Mouse (Mus musculus): ENCODE results near the gene Trpc6. TPM values are rescaled to one million over a fixed set of nuclear protein-coding genes. Genes with fewer than 3 reads are reported as not detected.

Gene Trpc6
- polyA plus RNA-seq, 1 experiment = 0.78 TPM

DNA sequence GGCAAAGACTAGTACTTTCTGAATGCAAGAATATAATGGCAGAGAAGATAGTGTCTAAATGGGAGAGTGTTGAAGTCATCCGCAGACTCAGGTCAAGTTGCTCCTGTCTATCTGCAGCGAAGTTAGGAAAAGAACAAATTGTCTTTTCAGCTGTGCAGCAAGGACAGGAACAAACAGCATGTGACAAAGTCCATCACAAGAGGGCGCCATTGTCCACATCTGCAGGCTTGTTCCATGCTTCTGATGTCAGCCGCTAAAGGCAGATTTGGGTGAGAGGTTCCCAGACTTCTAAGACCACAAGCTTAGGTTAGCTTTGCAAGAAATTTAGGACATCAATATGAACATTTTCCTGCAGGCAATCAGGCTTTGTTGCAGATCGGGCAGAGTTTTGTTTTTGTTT is 156.7 kb downstream of the Trpc6 start:
- H3K27me3 ChIP-seq (ENCODE audit: control insufficient read depth, insufficient read depth, low read length) = no peaks in the 10 kb centered on the region
- H3K36me3 ChIP-seq (ENCODE audit: control insufficient read depth, insufficient read depth, low read length) = no peaks in the 10 kb centered on the region
- H3K4me3 ChIP-seq (ENCODE audit: extremely low read depth, insufficient read depth, insufficient read length) = no peak overlapping the region
- DNase-seq (ENCODE audit: low read depth in 1 of 2, low spot score in 2 of 2) = no peak
- WGBS = 30% methylated on average over 5 of the region's 5 CpGs
- no peak overlapping the region for H3K27ac ChIP-seq (ENCODE audit: insufficient read depth, low read length)
- no peaks in the 10 kb centered on the region for H3K4me1 ChIP-seq (ENCODE audit: control insufficient read depth, insufficient read depth, insufficient read length)
- TF ChIP-seq POLR2A (IDR thresholded peaks at IDR 0.05; ENCODE audit: low read depth, low read length) (no peak), CTCF (IDR thresholded peaks at IDR 0.05; ENCODE audit: extremely low read depth, insufficient read depth, insufficient read length, insufficient replicate concordance) (no peak)

DNA sequence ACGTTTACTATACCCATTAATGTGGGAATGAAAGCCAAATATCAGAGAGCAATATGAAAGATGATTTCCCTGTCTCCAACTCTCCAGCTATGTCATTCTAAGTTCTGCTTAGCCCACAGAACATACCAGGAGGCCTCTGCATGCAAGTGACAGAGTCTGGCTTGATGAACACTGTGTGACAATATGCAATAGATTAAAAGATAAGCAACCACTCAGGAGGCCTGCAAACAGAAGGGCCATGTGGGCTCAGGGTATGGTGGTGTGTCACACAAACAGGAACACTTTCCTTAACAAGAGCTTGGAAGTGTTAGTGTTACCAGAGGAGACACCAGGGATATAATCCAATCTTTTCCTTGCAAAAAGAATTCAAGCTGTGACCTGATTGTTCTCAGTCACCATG is 159.6 kb downstream of the Trpc6 start:
- H3K27me3 ChIP-seq (ENCODE audit: control insufficient read depth, insufficient read depth, low read length) = no peaks in the 10 kb centered on the region
- no peaks in the 10 kb centered on the region for H3K36me3 ChIP-seq (ENCODE audit: control insufficient read depth, insufficient read depth, low read length)
- no peaks in the 10 kb centered on the region for H3K4me1 ChIP-seq (ENCODE audit: control insufficient read depth, insufficient read depth, insufficient read length)
- no peak overlapping the region for H3K4me3 ChIP-seq (ENCODE audit: extremely low read depth, insufficient read depth, insufficient read length)
- DNase-seq (ENCODE audit: low read depth in 1 of 2, low spot score in 2 of 2) = no peak
- WGBS = 84% methylated on average over 1 of the region's 1 CpGs
- TF ChIP-seq CTCF (IDR thresholded peaks at IDR 0.05; ENCODE audit: extremely low read depth, insufficient read depth, insufficient read length, insufficient replicate concordance) = no peak
- no peak for TF ChIP-seq POLR2A (IDR thresholded peaks at IDR 0.05; ENCODE audit: low read depth, low read length)
- H3K27ac ChIP-seq (ENCODE audit: insufficient read depth, low read length) = no peak overlapping the region

DNA sequence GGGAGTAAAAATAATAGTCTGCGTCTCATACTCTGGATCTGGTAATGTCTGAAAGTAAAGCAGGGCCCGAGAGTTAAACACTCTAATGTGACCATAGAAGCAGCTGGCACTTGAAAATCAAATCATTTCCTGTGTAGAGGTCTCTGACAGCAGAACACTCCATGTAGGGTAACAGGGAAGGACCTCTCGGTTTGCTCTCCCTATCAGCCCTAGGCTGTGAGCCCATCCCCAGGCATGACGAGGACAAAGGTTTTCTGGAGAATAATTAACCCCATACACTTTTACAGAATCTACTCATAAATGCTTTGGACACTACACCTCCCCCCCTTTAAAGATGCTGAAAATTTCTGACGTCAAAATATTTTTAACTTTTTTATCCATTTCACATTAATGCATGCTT is 160.0 kb downstream of the Trpc6 start:
- 60% methylated on average over 5 of the region's 5 CpGs for WGBS
- no peak for TF ChIP-seq CTCF (IDR thresholded peaks at IDR 0.05; ENCODE audit: extremely low read depth, insufficient read depth, insufficient read length, insufficient replicate concordance)
- TF ChIP-seq POLR2A (IDR thresholded peaks at IDR 0.05; ENCODE audit: low read depth, low read length) = no peak
- Histone ChIP-seq H3K4me1 (ENCODE audit: control insufficient read depth, insufficient read depth, insufficient read length) (no peaks in the 10 kb centered on the region), H3K27me3 (ENCODE audit: control insufficient read depth, insufficient read depth, low read length) (no peaks in the 10 kb centered on the region), H3K27ac (ENCODE audit: insufficient read depth, low read length) (no peak overlapping the region), H3K4me3 (ENCODE audit: extremely low read depth, insufficient read depth, insufficient read length) (no peak overlapping the region), H3K36me3 (ENCODE audit: control insufficient read depth, insufficient read depth, low read length) (no peaks in the 10 kb centered on the region)
- no peak for DNase-seq (ENCODE audit: low read depth in 1 of 2, low spot score in 2 of 2)

DNA sequence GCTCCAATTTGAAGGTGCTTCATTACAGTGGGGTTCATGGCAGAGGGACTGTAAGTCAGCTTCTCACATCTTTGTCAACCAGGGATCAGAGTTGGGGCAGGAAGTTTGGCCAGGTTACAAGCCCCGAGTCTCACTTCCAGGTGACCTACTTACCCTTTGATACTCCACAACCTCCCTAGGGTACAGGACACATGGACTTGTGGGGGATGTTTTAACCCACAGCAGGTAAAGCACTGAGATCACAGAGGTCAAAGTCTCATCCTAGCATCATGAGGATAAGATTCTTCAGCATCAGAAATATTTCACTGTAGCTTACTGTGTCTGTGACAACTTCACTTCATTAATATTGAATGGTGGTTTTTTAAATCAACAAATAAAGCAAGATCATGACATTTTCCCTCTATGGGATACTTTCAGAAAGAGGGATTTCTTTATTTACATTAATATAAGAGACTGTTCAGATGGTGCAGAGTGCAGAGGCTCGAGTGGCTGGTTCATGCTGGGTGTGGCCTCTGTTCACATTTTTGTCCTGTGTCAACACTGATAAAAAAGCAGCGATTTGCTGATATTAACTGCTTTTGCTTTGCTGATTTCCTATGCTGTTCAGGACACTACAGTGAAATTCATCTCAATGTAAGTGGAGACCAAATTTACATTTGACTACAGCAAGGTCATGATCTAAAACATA is 166.3 kb downstream of the Trpc6 start:
- TF ChIP-seq POLR2A (IDR thresholded peaks at IDR 0.05; ENCODE audit: low read depth, low read length) (no peak), CTCF (IDR thresholded peaks at IDR 0.05; ENCODE audit: extremely low read depth, insufficient read depth, insufficient read length, insufficient replicate concordance) (no peak)
- no peak for DNase-seq (ENCODE audit: low read depth in 1 of 2, low spot score in 2 of 2)
- Histone ChIP-seq H3K27ac (ENCODE audit: insufficient read depth, low read length) (no peak overlapping the region), H3K36me3 (ENCODE audit: control insufficient read depth, insufficient read depth, low read length) (no peaks in the 10 kb centered on the region), H3K4me3 (ENCODE audit: extremely low read depth, insufficient read depth, insufficient read length) (no peak overlapping the region), H3K4me1 (ENCODE audit: control insufficient read depth, insufficient read depth, insufficient read length) (no peaks in the 10 kb centered on the region), H3K27me3 (ENCODE audit: control insufficient read depth, insufficient read depth, low read length) (no peaks in the 10 kb centered on the region)
- 69% methylated on average over 3 of the region's 3 CpGs for WGBS

DNA sequence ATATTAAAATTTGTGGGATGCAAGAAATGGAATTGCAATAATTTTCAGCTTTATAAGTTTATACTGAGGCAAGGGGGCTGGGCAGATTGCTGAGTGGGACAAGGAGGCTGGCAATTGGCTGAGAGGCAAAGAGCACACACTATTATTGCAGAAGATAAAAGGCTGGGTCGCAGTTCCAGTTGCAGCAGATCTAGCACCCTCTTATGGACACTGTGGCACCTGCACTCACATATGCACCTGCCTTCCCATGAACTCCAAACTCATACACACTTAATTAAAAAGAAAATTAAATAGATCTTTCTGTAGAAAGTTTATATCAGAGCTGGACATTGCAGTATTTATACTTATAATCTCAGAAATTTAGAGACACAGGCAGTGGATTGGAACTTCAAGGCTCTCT is 175.1 kb downstream of the Trpc6 start:
- WGBS = 54% methylated on average over 1 of the region's 1 CpGs

DNA sequence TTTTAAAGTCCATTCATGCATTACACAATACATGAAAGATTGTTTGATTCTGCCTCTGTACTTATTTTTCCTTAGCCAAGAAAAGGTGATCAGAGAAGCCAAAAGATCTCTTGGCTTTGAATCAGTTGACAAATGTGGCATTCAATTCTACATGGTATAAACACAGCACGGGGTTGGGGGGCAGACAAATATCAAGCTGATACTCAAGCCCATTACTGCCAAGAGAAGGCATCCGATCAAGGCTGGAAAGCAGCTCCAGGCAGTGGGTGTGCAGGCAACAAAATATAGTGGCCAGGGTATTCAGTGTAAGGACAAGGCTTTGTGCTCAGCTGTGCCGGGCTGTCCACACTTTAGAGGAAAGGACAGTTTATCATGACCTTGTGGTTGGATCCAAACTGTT is 185.1 kb downstream of the Trpc6 start:
- no peaks in the 10 kb centered on the region for H3K27me3 ChIP-seq (ENCODE audit: control insufficient read depth, insufficient read depth, low read length)
- TF ChIP-seq POLR2A (IDR thresholded peaks at IDR 0.05; ENCODE audit: low read depth, low read length) = no peak
- TF ChIP-seq CTCF (IDR thresholded peaks at IDR 0.05; ENCODE audit: extremely low read depth, insufficient read depth, insufficient read length, insufficient replicate concordance) = no peak
- H3K4me1 ChIP-seq (ENCODE audit: control insufficient read depth, insufficient read depth, insufficient read length) = no peaks in the 10 kb centered on the region
- no peak overlapping the region for H3K27ac ChIP-seq (ENCODE audit: insufficient read depth, low read length)
- 87% methylated on average over 3 of the region's 3 CpGs for WGBS
- H3K4me3 ChIP-seq (ENCODE audit: extremely low read depth, insufficient read depth, insufficient read length) = no peak overlapping the region
- H3K36me3 ChIP-seq (ENCODE audit: control insufficient read depth, insufficient read depth, low read length) = no peaks in the 10 kb centered on the region
- DNase-seq (ENCODE audit: low read depth in 1 of 2, low spot score in 2 of 2) = no peak

More for the DNA sequence above, 175.1 kb downstream of the Trpc6 start:
- TF ChIP-seq CTCF (IDR thresholded peaks at IDR 0.05; ENCODE audit: extremely low read depth, insufficient read depth, insufficient read length, insufficient replicate concordance) (no peak), POLR2A (IDR thresholded peaks at IDR 0.05; ENCODE audit: low read depth, low read length) (no peak)
- Histone ChIP-seq H3K27ac (ENCODE audit: insufficient read depth, low read length) (no peak overlapping the region), H3K36me3 (ENCODE audit: control insufficient read depth, insufficient read depth, low read length) (no peaks in the 10 kb centered on the region), H3K4me1 (ENCODE audit: control insufficient read depth, insufficient read depth, insufficient read length) (no peaks in the 10 kb centered on the region), H3K4me3 (ENCODE audit: extremely low read depth, insufficient read depth, insufficient read length) (no peak overlapping the region), H3K27me3 (ENCODE audit: control insufficient read depth, insufficient read depth, low read length) (no peaks in the 10 kb centered on the region)
- no peak for DNase-seq (ENCODE audit: low read depth in 1 of 2, low spot score in 2 of 2)
